Mouse (Mus musculus) stomach, postnatal 0 days (tissue): ENCODE results near the gene Zfp46. TPM values are rescaled to one million over a fixed set of nuclear protein-coding genes. Genes with fewer than 3 reads are reported as not detected.

Experiments
- ATAC-seq: fragments of 200-750 bp; cut with Nextera tagmentation; 2 replicates; pipeline ENCODE4 v1.8.0; 2017; ENCODE audit not compliant: low FRiP score, low TSS enrichment
- DNase-seq: peaks from one replicate; pipeline ENCODE4 v3.0.0-alpha.2; 2016; ENCODE audit warnings: low spot score
- H3K27ac ChIP-seq: fragments of 300-500 bp; sonication (generic); replicated peaks from 2 replicates; pipeline ENCODE4 v1.5.1; 2014; ENCODE audit warnings: mild to moderate bottlenecking, control low read depth
- H3K27me3 ChIP-seq: fragments of 300-500 bp; sonication (generic); 2 replicates; pipeline ENCODE4 v1.6.1; 2014; ENCODE audit warnings: low read length; ENCODE audit not compliant: control insufficient read depth, insufficient read depth
- H3K36me3 ChIP-seq: fragments of 300-500 bp; sonication (generic); 2 replicates; pipeline ENCODE4 v1.6.1; 2014; ENCODE audit warnings: low read length, mixed read lengths; ENCODE audit not compliant: control insufficient read depth, insufficient read depth
- H3K4me1 ChIP-seq: fragments of 300-500 bp; sonication (generic); replicated peaks from 2 replicates; pipeline ENCODE4 v1.6.1; 2014; ENCODE audit warnings: antibody characterized with exemption; ENCODE audit not compliant: control insufficient read depth, insufficient read depth
- H3K4me2 ChIP-seq: fragments of 300-500 bp; sonication (generic); replicated peaks from 2 replicates; pipeline ENCODE4 v1.6.1; 2014; ENCODE audit warnings: low read depth, mild to moderate bottlenecking, control low read depth, moderate library complexity
- H3K4me3 ChIP-seq: fragments of 300-500 bp; sonication (generic); 2 replicates; pipeline ENCODE4 v1.5.1; 2014; ENCODE audit warnings: low read depth, low read length, control low read depth
- H3K9ac ChIP-seq: fragments of 300-500 bp; sonication (generic); 2 replicates; pipeline ENCODE4 v1.6.1; 2014; ENCODE audit warnings: mild to moderate bottlenecking, low read length, control low read depth, mixed read lengths
- H3K9me3 ChIP-seq: fragments of 300-500 bp; sonication (generic); 2 replicates; pipeline ENCODE4 v1.6.1; 2016; ENCODE audit warnings: low read length; ENCODE audit not compliant: control insufficient read depth
- CTCF ChIP-seq: IDR thresholded peaks from 2 replicates; pipeline ENCODE4 v1.5.1; 2016; ENCODE audit warnings: antibody characterized with exemption, low read depth, mild to moderate bottlenecking, moderate library complexity
- EP300 ChIP-seq: optimal IDR thresholded peaks from 2 replicates; pipeline ENCODE3; 2016; ENCODE audit warnings: antibody characterized with exemption
- WGBS: fragments of 180-500 bp; shearing (Covaris S2); extraction: QIAGEN DNeasy Blood & Tissue Kit; methylation state at CpG from one replicate; pipeline ENCODE4 v1.1.7; 2014; 5-methylcytosine and 5-hydroxymethylcytosine counted together
- polyA plus RNA-seq: library from polyadenylated mRNA; unstranded; fragments of >200 nt; fragmentation: Nextera tagmentation; extraction: Ambion mirVana; gene quantifications from 2 replicates; pipeline ENCODE4 v1.2.1, GENCODE M21; 2015

The Zfp46 gene
- polyA plus RNA-seq, 1 experiment from 2014 or later: 8.8 TPM

- Histone ChIP-seq H3K9ac (no peak overlapping the region), H3K4me2 (no peak overlapping the region), H3K4me3 (no peak overlapping the region), H3K27ac (no peak overlapping the region), H3K4me1 (0 out of 2 replicates have a peak, but pooled peaks cover under 1% of the 10 kb centered on the region), H3K9me3 (no peaks in the 10 kb centered on the region), H3K36me3 (no peaks in the 10 kb centered on the region), H3K27me3 (no peaks in the 10 kb centered on the region)
- ATAC-seq (no peak), DNase-seq (peak; percentile 59)
- 50% methylated on average over 8 of the region's 8 CpGs for WGBS
- TF ChIP-seq CTCF (peak; percentile 77), EP300 (no peak)
Observed at GRCm38 (mm10) chr4:136242065-136242703, 42.3 kb upstream of the Zfp46 start.

- Histone ChIP-seq H3K4me2 (no peak overlapping the region), H3K9ac (no peak overlapping the region), H3K36me3 (no peaks in the 10 kb centered on the region), H3K27me3 (no peaks in the 10 kb centered on the region), H3K4me3 (no peak overlapping the region), H3K9me3 (no peaks in the 10 kb centered on the region), H3K4me1 (0 out of 2 replicates have a peak, but pooled peaks cover 2% of the 10 kb centered on the region), H3K27ac (no peak overlapping the region)
- TF ChIP-seq EP300: no peak
- no peak for TF ChIP-seq CTCF
- ATAC-seq (no peak), DNase-seq (no peak)
- WGBS: 84% methylated on average over 7 of the region's 7 CpGs
Observed at GRCm38 (mm10) chr4:136242728-136243127, 41.8 kb upstream of the Zfp46 start.

- H3K9me3 ChIP-seq: no peaks in the 10 kb centered on the region
- no peak for TF ChIP-seq CTCF
- no peak for TF ChIP-seq EP300
- H3K27me3 ChIP-seq: no peaks in the 10 kb centered on the region
- 0 out of 2 replicates have a peak, but pooled peaks cover 2% of the 10 kb centered on the region for H3K4me1 ChIP-seq
- H3K27ac ChIP-seq: no peak overlapping the region
- no peak overlapping the region for H3K4me3 ChIP-seq
- 78% methylated on average over 7 of the region's 7 CpGs for WGBS
- DNase-seq: no peak
- H3K36me3 ChIP-seq: no peaks in the 10 kb centered on the region
- H3K4me2 ChIP-seq: no peak overlapping the region
- no peak overlapping the region for H3K9ac ChIP-seq
- ATAC-seq: no peak
Observed at GRCm38 (mm10) chr4:136244208-136244607, 40.3 kb upstream of the Zfp46 start.

GRCm38 (mm10) chr4:136245681-136246080, 38.8 kb upstream of the Zfp46 start:
- no peak for TF ChIP-seq EP300
- TF ChIP-seq CTCF: no peak
- H3K9me3 ChIP-seq: no peaks in the 10 kb centered on the region
- no peak overlapping the region for H3K9ac ChIP-seq
- H3K4me3 ChIP-seq: no peak overlapping the region
- WGBS: 60% methylated on average over 5 of the region's 5 CpGs
- H3K27me3 ChIP-seq: no peaks in the 10 kb centered on the region
- H3K36me3 ChIP-seq: no peaks in the 10 kb centered on the region
- H3K4me1 ChIP-seq: 0 out of 2 replicates have a peak, but pooled peaks cover 5% of the 10 kb centered on the region
- no peak overlapping the region for H3K4me2 ChIP-seq
- H3K27ac ChIP-seq: no peak overlapping the region
- ATAC-seq (no peak), DNase-seq (no peak)

- ATAC-seq (no peak), DNase-seq (peak; percentile 45)
- Histone ChIP-seq H3K4me2 (peak overlapping the region; percentile 92), H3K36me3 (no peaks in the 10 kb centered on the region), H3K27me3 (no peaks in the 10 kb centered on the region), H3K27ac (no peak overlapping the region), H3K4me3 (no peak overlapping the region), H3K9ac (no peak overlapping the region), H3K4me1 (0 out of 2 replicates have a peak, but pooled peaks cover 5% of the 10 kb centered on the region), H3K9me3 (no peaks in the 10 kb centered on the region)
- WGBS: 13% methylated on average over 12 of the region's 12 CpGs
- no peak for TF ChIP-seq EP300
- TF ChIP-seq CTCF: no peak
Observed at GRCm38 (mm10) chr4:136246568-136246969, 37.9 kb upstream of the Zfp46 start.

GRCm38 (mm10) chr4:136247386-136247728, 37.1 kb upstream of the Zfp46 start:
- peak overlapping the region; percentile 49 for H3K4me3 ChIP-seq
- peak overlapping the region; percentile 40; the same call in 1 of the 2 replicates for H3K27ac ChIP-seq
- 0 out of 2 replicates have a peak, but pooled peaks cover 5% of the 10 kb centered on the region for H3K4me1 ChIP-seq
- no peaks in the 10 kb centered on the region for H3K36me3 ChIP-seq
- DNase-seq: no peak
- no peaks in the 10 kb centered on the region for H3K9me3 ChIP-seq
- H3K27me3 ChIP-seq: no peaks in the 10 kb centered on the region
- no peak for TF ChIP-seq CTCF
- TF ChIP-seq EP300: no peak
- H3K4me2 ChIP-seq: peak overlapping the region; percentile 92
- no peak for ATAC-seq
- 10% methylated on average over 14 of the region's 14 CpGs for WGBS
- H3K9ac ChIP-seq: no peak overlapping the region; the same call in 1 of the 2 replicates
